Mouse (Mus musculus) heart, postnatal 0 days (tissue): ENCODE measurements around the gene Mei4. TPM values are rescaled to one million over a fixed set of nuclear protein-coding genes. Genes with fewer than 3 reads are reported as not detected.

ENCODE experiments used
- ATAC-seq: fragments of 200-750 bp; cut with Nextera tagmentation; 2 replicates; pipeline ENCODE4 v1.8.0; 2017; ENCODE audit warnings: low read depth, moderate number of reproducible peaks, moderate library complexity; ENCODE audit not compliant: insufficient read depth
- DNase-seq: peaks from one replicate; pipeline ENCODE4 v3.0.0-alpha.2; 2016; ENCODE audit warnings: low spot score
- H3K27ac ChIP-seq: fragments of 300-500 bp; sonication (generic); 2 replicates; pipeline ENCODE4 v1.5.1; 2014; ENCODE audit warnings: low read depth, mild to moderate bottlenecking
- H3K27me3 ChIP-seq: fragments of 300-500 bp; sonication (generic); 2 replicates; pipeline ENCODE4 v1.6.1; 2014; ENCODE audit warnings: low read length, mixed read lengths; ENCODE audit not compliant: control insufficient read depth, insufficient read depth
- H3K36me3 ChIP-seq: fragments of 300-500 bp; sonication (generic); replicated peaks from 2 replicates; pipeline ENCODE4 v1.6.1; 2014; ENCODE audit warnings: low read length, mixed read lengths; ENCODE audit not compliant: control insufficient read depth, insufficient read depth
- H3K4me1 ChIP-seq: fragments of 300-500 bp; sonication (generic); 2 replicates; pipeline ENCODE4 v1.6.1; 2014; ENCODE audit warnings: antibody characterized with exemption; ENCODE audit not compliant: control insufficient read depth, insufficient read depth
- H3K4me2 ChIP-seq: fragments of 300-500 bp; sonication (generic); 2 replicates; pipeline ENCODE4 v1.6.1; 2014; ENCODE audit warnings: low read depth, mild to moderate bottlenecking, low read length, moderate library complexity
- H3K4me3 ChIP-seq: fragments of 300-500 bp; sonication (generic); 2 replicates; pipeline ENCODE4 v1.5.1; 2014; ENCODE audit warnings: low read depth, low read length
- H3K9ac ChIP-seq: fragments of 300-500 bp; sonication (generic); replicated peaks from 2 replicates; pipeline ENCODE4 v1.6.1; 2014; ENCODE audit warnings: low read depth, low read length, mixed read lengths
- H3K9me3 ChIP-seq: fragments of 300-500 bp; sonication (generic); replicated peaks from 2 replicates; pipeline ENCODE4 v1.6.1; 2016; ENCODE audit warnings: low read length; ENCODE audit not compliant: control insufficient read depth
- CTCF ChIP-seq: IDR thresholded peaks from 2 replicates; pipeline ENCODE4 v1.5.1; 2016; ENCODE audit warnings: antibody characterized with exemption, control low read depth, low read depth
- EP300 ChIP-seq: IDR thresholded peaks from 2 replicates; pipeline ENCODE4 v1.6.1; 2016; ENCODE audit warnings: antibody characterized with exemption, low read depth
- WGBS: fragments of 180-500 bp; shearing (Covaris S2); extraction: QIAGEN DNeasy Blood & Tissue Kit; methylation state at CpG from one replicate; pipeline ENCODE4 v1.1.7; 2014; 5-methylcytosine and 5-hydroxymethylcytosine counted together
- polyA plus RNA-seq: library from polyadenylated mRNA; unstranded; fragments of >200 nt; fragmentation: Nextera tagmentation; extraction: Ambion mirVana; gene quantifications from 2 replicates; pipeline ENCODE4 v1.2.1, GENCODE M21; 2015
- total RNA-seq: library from RNA; depleted of rRNA; stranded (reverse); fragments of >200 nt; gene quantifications from 2 replicates; pipeline ENCODE4 v1.2.3, GENCODE M21; 2014; ENCODE audit warnings: low replicate concordance

The Mei4 gene
- total and polyA plus RNA-seq, 2 experiments from 2014 or later = not detected

- H3K36me3 ChIP-seq = no peaks in the 10 kb centered on the region
- H3K4me3 ChIP-seq = no peak overlapping the region
- no peaks in the 10 kb centered on the region for H3K27me3 ChIP-seq
- TF ChIP-seq EP300 = no peak
- TF ChIP-seq CTCF = no peak
- H3K4me1 ChIP-seq = no peaks in the 10 kb centered on the region
- 89% methylated on average over 1 of the region's 1 CpGs for WGBS
- no peak for ATAC-seq
- H3K27ac ChIP-seq = no peak overlapping the region
- H3K9ac ChIP-seq = no peak overlapping the region
- H3K9me3 ChIP-seq = no peaks in the 10 kb centered on the region
- H3K4me2 ChIP-seq = no peak overlapping the region
- no peak for DNase-seq
Observed at GRCm38 (mm10) chr9:82042515-82043056, 179.1 kb downstream of the Mei4 start.

DNA sequence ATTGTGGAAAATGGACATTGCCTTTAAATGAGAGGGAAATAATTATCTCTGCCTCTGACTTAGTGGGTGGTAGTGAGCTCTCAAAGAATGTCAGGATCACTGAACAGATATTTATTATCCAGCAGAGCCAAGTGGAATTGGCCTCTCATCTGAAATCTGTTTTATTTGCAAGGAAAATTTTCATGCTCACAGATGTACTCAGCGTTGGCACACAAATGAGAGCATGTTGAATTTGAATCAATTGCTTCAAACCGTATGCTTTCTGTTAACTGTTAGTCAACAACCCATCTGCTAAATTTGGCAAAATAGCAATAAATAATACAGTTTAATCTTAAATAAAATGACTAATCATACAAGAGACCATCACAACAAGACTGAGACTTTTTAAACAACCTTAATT, 181.0 kb downstream of the Mei4 start:
- no peaks in the 10 kb centered on the region for H3K36me3 ChIP-seq
- ATAC-seq (no peak), DNase-seq (no peak)
- no peaks in the 10 kb centered on the region for H3K4me1 ChIP-seq
- no peaks in the 10 kb centered on the region for H3K9me3 ChIP-seq
- H3K27me3 ChIP-seq = no peaks in the 10 kb centered on the region
- no peak overlapping the region for H3K9ac ChIP-seq
- no peak overlapping the region for H3K4me3 ChIP-seq
- no peak overlapping the region for H3K27ac ChIP-seq
- no peak for TF ChIP-seq CTCF
- WGBS = 73% methylated on average over 2 of the region's 2 CpGs
- no peak overlapping the region for H3K4me2 ChIP-seq

- Histone ChIP-seq H3K4me3 (no peak overlapping the region), H3K36me3 (no peaks in the 10 kb centered on the region), H3K4me1 (no peaks in the 10 kb centered on the region), H3K9ac (no peak overlapping the region), H3K9me3 (no peaks in the 10 kb centered on the region), H3K27me3 (no peaks in the 10 kb centered on the region), H3K27ac (no peak overlapping the region), H3K4me2 (no peak overlapping the region)
- ATAC-seq = no peak
- no peak for TF ChIP-seq CTCF
- no peak for TF ChIP-seq EP300
- 60% methylated on average over 1 of the region's 1 CpGs for whole genome bisulfite sequencing
- DNase-seq = no peak
Observed at GRCm38 (mm10) chr9:82073832-82074231, 210.4 kb downstream of the Mei4 start.

GRCm38 (mm10) chr9:82075270-82075669, 211.8 kb downstream of the Mei4 start:
- Histone ChIP-seq H3K27ac (no peak overlapping the region), H3K4me3 (no peak overlapping the region), H3K9me3 (no peaks in the 10 kb centered on the region), H3K4me2 (no peak overlapping the region), H3K27me3 (no peaks in the 10 kb centered on the region), H3K36me3 (no peaks in the 10 kb centered on the region), H3K4me1 (no peaks in the 10 kb centered on the region), H3K9ac (no peak overlapping the region)
- TF ChIP-seq CTCF = no peak
- no peak for TF ChIP-seq EP300
- DNase-seq (no peak), ATAC-seq (no peak)
- 76% methylated on average over 2 of the region's 2 CpGs for WGBS

- Histone ChIP-seq H3K27me3 (no peaks in the 10 kb centered on the region), H3K9me3 (no peaks in the 10 kb centered on the region), H3K4me1 (no peaks in the 10 kb centered on the region), H3K36me3 (no peaks in the 10 kb centered on the region), H3K9ac (no peak overlapping the region), H3K4me3 (no peak overlapping the region), H3K27ac (no peak overlapping the region), H3K4me2 (no peak overlapping the region)
- ATAC-seq = no peak
- no peak for TF ChIP-seq CTCF
- TF ChIP-seq EP300 = no peak
- 57% methylated on average over 3 of the region's 3 CpGs for WGBS
- DNase-seq = no peak
Observed at GRCm38 (mm10) chr9:82096409-82096808, 232.9 kb downstream of the Mei4 start.

DNA sequence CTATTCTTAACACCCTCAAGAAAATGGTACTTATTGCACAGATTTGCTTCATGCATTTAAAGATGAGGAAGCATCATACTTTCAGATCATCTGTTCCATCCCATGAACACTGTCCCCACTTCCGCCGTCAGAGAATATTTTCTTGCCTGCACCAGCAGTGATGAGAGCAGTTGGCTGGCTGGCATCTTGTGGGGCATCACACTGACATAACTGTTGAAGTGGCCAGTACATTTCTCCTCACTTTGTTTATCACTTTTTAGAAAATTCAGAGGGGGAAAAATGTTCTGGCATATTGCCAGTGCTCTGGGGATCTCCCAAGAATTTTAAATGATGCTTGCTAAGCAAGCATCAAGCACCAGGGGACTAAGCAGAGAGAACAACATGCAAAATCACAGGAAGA, 251.4 kb downstream of the Mei4 start:
- ATAC-seq = no peak
- 76% methylated on average over 2 of the region's 2 CpGs for WGBS

More for the DNA sequence above, 251.4 kb downstream of the Mei4 start:
- H3K4me3 ChIP-seq = no peak overlapping the region
- TF ChIP-seq EP300 = no peak
- TF ChIP-seq CTCF = no peak
- H3K9ac ChIP-seq = no peak overlapping the region
- H3K9me3 ChIP-seq = no peaks in the 10 kb centered on the region
- no peaks in the 10 kb centered on the region for H3K27me3 ChIP-seq
- no peak overlapping the region for H3K4me2 ChIP-seq
- no peak for DNase-seq
- no peak overlapping the region for H3K27ac ChIP-seq
- no peaks in the 10 kb centered on the region for H3K36me3 ChIP-seq
- no peaks in the 10 kb centered on the region for H3K4me1 ChIP-seq
